Mouse (Mus musculus): ENCODE measurements around the gene Glg1.

GRCm38 (mm10) chr8:111171661-111172060 is 87.4 kb downstream of the Glg1 start:
- TF ChIP-seq CTCF (IDR thresholded peaks at IDR 0.05; ENCODE audit: insufficient read depth, low read depth, low read length) (no peak), POLR2A (IDR thresholded peaks at IDR 0.05; ENCODE audit: insufficient read depth, low read depth, low read length) (no peak)
